Mouse (Mus musculus): ENCODE measurements at regions not wholly inside any gene's neighbourhood (a gene's known extent, or its start where the extent isn't known, plus 50 kb on each side); places are given as distances from the start of the nearest gene placed in this dataset.

- no peak for DNase-seq (ENCODE audit: low spot score in 2 of 2)
Observed at GRCm38 (mm10) chr11:55712350-55712749, 104.4 kb upstream of the Glra1 start.

- peak in 1 of 2 experiments; percentile 4 for DNase-seq (ENCODE audit: low spot score in 2 of 2)
Observed at GRCm38 (mm10) chr11:55707467-55707866, 99.5 kb upstream of the Glra1 start.

GRCm38 (mm10) chr11:55701921-55702320 lies 93.9 kb upstream of the Glra1 start:
- DNase-seq (ENCODE audit: low spot score in 2 of 2), result no peak

- no peak for DNase-seq (ENCODE audit: low spot score in 2 of 2)
Observed at GRCm38 (mm10) chr11:55685031-55685519, 77.1 kb upstream of the Glra1 start.

GRCm38 (mm10) chr11:55682351-55682961 lies 74.5 kb upstream of the Glra1 start:
- no peak for DNase-seq (ENCODE audit: low spot score in 2 of 2)

GRCm38 (mm10) chr11:55681226-55681980 lies 73.4 kb upstream of the Glra1 start:
- DNase-seq (ENCODE audit: low spot score in 2 of 2), result no peak

- DNase-seq (ENCODE audit: low spot score in 2 of 2), result no peak
Observed at GRCm38 (mm10) chr11:55663108-55663507, 55.1 kb upstream of the Glra1 start.

- DNase-seq (ENCODE audit: low spot score in 2 of 2), result no peak
Observed at GRCm38 (mm10) chr11:55662283-55662682, 54.3 kb upstream of the Glra1 start.
